Mouse (Mus musculus) lung, postnatal 25 days (tissue): Measurements from ENCODE around the gene Wfs1.
"Not testable (repeated sequence)": the region's sequence is repeated elsewhere in the genome, so short reads cannot be mapped to it uniquely, and the experiment has no call there.

Experiments used
- DNase-seq: peaks from one replicate; pipeline ENCODE4 v3.0.0; 2022; ENCODE audit warnings: low spot score

The Wfs1 gene

DNA sequence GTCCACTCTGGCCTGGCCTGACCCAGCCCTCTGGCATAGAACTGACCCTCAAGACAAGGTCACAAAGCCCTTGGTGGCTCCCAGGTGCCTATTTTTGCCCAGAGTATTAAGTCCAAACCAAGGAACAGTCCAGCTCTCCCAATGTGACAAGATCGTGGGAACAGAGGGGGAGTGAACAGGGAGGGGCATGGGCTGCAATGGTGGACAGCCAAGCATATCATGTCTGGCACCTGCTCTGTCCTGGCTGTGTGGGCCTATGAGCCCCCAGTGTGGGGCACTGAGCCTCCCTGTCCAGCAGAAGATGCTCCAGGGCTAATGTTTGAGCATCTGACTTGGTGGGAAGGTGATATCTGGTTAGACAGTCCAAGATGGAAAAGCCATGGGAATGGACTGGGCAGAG, 2.4 kb downstream of the Wfs1 start:
- DNase-seq, result no peak

DNA sequence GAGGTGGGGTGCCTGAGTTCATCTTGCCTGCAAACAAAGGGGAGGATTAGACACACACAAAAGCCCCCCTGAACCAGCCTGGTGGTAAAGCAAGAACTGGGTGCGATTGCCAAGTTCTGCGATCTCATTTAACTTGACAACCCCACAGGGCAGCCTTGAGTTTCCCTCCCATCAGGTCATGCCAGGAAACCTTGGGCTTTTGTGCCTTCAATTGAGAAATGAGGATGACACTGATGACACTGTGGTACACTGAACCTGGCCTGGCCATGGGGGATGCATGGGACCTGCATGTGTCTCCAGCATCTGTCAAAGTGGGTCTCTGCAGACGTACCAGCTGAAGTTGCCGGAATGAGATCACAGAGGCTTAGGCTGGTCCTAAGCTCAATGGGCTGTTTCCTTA, 6.7 kb downstream of the Wfs1 start:
- no peak for DNase-seq

GRCm38 (mm10) chr5:36979631-36980030, 9.4 kb downstream of the Wfs1 start:
- no peak for DNase-seq

DNA sequence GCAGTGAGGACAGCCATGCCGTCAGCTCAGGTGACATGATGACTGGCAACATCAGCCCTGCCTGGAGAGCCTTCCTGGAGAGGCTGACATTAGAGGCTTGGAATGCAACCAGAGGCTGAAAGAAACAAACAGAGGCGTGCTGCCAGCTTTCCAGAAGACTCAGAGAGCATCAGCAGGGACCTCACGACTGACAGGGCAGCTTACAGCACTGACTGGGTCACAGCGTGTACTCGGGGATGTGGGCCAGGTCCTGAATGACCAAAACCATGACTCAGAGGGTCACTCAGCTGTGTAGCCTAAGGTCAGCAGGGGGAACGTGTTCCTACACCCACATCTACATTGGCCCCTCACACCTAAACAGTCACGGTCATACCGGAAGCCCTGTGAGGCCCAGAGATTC, 10.0 kb downstream of the Wfs1 start:
- DNase-seq, result peak; percentile 23

- DNase-seq, result no peak
Observed at GRCm38 (mm10) chr5:36977809-36978208, 11.2 kb downstream of the Wfs1 start.

- DNase-seq, result no peak
Observed at GRCm38 (mm10) chr5:36975336-36975735, 13.7 kb downstream of the Wfs1 start.

DNA sequence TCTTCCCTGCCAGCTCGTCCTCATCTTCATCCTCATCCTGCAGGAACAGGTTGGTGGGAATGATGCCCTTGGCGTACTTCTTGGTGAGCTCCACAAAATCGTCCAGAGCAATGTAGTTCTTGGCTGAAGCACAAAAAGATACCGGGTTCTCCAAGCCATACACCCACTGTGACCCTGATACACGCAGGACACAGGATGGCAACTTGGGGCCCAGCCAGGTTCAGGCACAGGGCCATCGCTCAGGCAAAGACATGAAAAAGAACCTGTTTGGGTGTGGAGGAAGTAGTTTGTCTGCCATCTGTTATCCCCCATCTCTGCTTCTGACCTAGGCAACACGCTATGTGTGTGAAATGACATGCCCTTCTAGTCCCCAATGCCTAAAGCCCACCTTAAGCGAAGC, 17.4 kb downstream of the Wfs1 start:
- no peak for DNase-seq

- no peak for DNase-seq
Observed at GRCm38 (mm10) chr5:36960501-36960900, 28.5 kb downstream of the Wfs1 start.

GRCm38 (mm10) chr5:36958837-36959236, 30.2 kb downstream of the Wfs1 start:
- DNase-seq, result peak; percentile 45

DNA sequence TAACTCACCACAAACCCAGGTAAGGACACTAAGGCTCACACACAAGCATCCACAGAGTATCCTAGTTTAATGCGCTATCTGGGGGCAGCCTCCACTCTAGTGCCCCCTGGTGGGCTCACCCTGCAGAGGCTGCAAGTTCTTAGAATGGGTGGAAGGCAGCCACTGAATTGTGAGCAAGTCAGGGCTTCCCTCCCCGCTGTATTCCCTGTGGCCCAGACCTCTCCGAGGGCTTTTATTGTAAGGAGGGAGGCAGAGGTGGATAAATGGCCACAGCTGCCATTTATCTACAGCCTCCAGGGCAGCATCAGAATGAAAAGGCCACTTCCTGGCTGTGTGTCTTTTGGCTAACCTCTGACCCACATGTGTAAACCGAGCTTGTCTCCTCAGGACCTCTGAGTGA, 33.6 kb downstream of the Wfs1 start:
- no peak for DNase-seq

DNA sequence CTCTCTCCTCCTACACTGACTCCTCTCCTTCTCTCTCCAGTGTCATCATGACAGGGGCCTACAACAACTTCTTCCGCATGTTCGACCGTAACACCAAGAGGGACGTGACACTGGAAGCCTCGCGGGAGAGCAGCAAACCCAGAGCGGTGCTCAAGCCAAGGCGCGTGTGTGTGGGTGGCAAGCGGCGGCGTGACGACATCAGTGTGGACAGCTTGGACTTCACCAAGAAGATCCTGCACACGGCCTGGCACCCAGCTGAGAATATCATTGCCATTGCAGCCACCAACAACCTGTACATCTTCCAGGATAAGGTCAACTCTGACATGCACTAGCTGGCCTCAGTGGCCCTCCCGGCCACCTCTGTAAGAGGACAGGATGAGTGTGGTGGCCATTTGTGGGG, 36.7 kb downstream of the Wfs1 start:
- DNase-seq, result no peak

DNA sequence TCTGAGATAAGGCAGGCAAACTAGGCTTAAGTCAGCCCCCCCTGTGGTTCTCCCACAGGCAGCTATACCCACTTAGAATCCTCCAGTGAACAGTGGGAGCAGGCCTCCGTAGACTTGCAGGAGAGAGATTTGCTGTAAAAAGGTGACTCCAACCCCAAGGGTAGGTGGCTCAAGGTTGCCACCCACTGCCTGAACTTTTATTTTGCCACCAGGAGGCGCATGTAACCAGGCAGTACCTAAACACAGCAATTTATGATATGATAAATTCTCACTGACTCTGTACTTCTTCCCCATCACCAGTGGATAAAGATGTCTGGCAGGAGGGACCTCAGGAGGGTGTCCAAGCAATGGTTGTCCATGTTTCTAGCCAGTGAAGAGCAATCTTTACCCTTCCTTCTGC, 38.1 kb downstream of the Wfs1 start:
- DNase-seq, result no peak

- DNase-seq, result peak; percentile 53
Observed at GRCm38 (mm10) chr5:36948831-36949230, 40.2 kb downstream of the Wfs1 start.

GRCm38 (mm10) chr5:36946445-36946844, 42.6 kb downstream of the Wfs1 start:
- peak; percentile 41 for DNase-seq

- DNase-seq, result no peak
Observed at GRCm38 (mm10) chr5:36945713-36946112, 43.3 kb downstream of the Wfs1 start.

DNA sequence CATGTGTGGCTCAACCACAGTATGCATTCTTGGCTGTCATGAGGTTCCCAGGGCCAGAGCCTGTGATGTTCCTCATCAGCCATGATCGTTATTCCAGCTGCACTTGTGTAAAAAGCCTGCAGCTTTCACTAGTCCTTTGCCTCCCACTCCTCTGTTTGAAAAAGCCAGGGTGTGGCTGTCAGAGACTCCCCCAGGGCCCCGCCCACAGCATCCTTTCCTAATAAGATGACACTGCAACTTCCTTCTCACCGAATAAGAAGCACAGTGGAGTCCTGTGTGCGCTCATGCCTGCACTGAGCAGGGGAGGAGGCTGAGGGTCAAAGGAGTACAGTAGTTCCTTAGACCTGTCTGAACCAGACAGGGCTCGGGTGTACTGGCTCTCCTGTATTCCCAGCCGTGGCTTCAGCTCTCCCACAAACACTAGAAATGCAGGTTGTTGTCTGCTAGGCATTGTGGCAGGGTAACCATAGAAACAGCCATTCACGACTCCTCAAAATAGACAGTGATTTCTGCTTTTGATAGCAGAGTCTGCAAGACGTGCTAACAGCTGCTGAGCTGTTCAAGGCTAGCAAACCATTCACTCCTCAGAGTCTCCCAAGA, 43.8 kb downstream of the Wfs1 start:
- no peak for DNase-seq

DNA sequence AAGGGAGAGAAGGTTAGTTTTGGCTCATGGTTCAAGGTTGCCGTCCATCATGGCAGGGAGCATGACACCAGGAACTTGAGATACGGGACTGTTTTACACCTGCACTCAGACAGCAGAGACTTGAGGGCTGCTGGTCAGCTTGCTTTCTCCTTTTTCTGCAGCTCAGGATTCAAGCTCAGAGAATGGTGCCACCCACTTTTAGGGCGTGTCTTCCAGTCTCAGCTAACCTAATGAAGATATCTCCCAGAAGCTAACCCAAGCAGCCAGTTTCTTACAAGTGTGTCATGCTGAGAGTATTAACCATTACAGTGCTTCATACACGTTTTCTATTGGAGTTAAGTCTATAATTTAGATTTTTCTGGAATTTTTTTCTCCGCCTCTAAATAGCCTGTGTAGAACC, 44.5 kb downstream of the Wfs1 start:
- DNase-seq, result no peak

DNA sequence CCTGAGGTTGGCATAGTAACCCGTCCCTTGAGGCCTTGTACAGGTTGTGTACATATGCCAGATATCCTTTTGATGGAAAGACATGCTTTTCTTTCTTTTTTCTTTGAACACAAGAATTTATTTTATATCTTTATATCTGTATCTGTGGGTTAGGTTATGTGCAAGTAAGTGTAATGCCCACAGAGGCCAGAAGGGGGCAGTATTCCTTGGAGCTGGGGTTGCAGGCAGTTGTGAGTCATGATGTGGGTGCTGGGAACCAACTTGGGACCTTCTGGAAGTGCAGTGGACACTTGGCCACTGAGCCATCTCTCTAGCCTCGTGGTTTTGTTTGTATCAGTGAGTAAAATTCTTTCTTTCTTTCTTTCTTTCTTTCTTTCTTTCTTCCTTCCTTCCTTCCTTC, 46.6 kb downstream of the Wfs1 start:
- DNase-seq, result no peak

GRCm38 (mm10) chr5:36938991-36939390, 50.0 kb downstream of the Wfs1 start:
- DNase-seq, result not testable (repeated sequence)

DNA sequence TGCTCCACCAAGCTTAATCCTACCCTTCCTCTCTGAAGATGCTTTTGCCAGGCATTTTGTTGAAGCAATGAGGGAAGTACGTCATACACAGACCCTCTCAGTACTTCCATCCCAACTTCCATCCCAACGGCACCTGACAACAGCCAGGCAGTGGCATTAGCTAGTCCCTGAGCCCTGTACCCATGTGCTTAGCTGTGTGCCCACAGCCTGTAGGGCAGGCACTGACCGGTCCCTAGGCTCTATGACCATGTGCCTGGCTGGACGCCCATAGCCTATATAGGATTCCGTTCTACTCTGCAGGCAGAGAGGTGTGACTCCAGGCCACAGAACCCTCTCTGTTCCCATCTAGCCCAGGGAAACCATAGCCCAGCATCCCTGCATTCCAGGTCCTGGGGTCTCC, 51.0 kb downstream of the Wfs1 start:
- no peak for DNase-seq

DNA sequence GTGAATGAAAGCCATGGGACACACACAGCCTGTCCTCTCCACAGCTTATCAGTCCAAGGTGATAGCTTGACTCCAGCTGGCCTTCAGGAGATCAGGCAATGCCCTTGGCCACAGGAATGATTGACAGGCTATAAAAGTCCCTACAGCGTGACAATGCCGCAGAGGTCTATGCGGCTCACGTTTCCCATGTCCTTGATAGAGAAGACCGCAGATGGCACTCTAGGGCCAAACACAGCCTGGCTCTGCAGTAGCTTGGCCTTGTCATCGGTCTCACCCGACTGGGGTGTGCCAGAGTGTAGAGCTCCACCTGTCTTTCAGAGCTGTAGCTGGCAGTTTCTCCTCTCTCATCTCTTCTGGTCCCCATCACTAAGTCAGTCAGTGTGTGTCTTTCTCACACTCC, 52.5 kb downstream of the Wfs1 start:
- no peak for DNase-seq

DNA sequence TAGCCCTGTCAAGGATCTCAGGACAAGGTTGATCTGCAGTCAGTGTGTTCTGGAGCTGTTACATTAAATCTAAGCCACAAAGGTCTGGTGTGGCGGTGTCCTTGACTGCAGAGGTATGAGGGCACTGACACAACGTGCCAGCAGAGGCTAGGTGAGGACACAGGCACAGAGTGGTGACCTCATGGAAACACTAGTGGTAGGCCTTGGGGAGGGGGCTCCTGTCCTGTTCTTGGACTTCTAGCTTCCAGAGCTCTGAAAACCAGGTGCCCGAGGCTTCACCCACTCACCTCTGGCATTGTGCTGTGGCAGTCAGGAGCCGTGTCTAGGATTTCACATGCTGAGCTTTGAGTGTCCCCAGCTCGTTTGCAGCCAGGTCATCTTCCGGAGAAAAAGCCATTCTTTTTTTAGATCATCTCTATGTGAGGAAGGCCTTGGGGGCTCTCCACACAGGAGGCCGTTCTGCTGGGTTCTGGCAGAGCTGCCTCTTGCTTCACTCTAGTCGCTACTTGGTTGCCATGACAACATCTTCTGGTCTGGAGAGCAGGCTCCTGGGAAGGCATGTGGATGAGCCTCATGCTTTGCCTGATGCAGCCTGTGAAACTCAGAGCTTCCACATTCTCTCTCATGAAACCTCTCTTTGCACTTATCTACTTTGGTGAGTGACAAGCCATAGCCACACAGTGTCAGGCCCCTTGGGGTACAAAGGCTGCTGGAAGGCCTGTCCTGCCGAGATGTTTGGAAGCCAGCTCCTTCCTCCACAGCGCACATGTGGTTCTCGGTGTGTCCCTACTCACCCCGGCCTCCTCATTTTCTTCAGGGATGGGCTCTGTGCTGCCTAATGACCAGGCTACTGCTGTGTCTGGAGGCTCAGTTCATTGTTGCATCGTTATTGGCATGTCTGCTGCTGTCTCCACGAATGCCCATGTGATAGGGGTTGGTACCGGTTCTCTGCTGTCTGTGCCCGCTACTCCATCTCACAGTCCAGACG, 53.2 kb downstream of the Wfs1 start:
- no peak for DNase-seq

- DNase-seq, result no peak
Observed at GRCm38 (mm10) chr5:36933383-36933782, 55.6 kb downstream of the Wfs1 start.

GRCm38 (mm10) chr5:36929376-36929775, 59.6 kb downstream of the Wfs1 start:
- no peak for DNase-seq
